25 mouse cellular contexts compared by ENCODE assay signal in the genomic region with DNA sequence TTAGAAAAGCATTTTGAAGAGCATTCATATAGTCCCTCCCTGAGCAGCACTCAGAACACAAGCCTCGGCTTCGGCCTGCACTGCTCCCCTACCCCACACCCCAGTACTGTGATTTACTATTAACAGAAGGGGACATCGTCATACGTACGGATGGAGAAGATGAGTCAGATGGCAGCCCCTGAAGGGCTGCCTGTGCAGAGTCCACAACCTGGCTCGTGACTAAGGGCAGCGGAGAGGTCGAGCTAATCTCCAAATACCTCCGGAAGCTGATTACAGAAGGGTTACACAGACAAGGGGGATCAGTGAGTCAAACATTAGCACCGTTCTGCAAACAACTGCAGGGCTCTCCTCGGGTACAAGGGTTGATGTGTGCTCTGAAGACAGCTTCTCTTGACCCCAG. TPM values are rescaled to one million over a fixed set of nuclear protein-coding genes. Genes with fewer than 3 reads are reported as not detected.
DNase-seq lines count a peak whose midpoint lies in the region; ATAC-seq and TF ChIP-seq lines count a peak whose summit lies in the region.
"Had no signal": no experiment of that assay in that cellular context is flagged by ENCODE, and none has a peak within 500 bp of the region (broad histone marks: within the 10 kb centered on the region; RNA-seq: fewer than 3 reads in every experiment).

No protein-coding gene starts in this region.

- ATAC-seq in heart, postnatal 0 days (ENCODE audit: insufficient read depth, low read depth) = 0 out of 2 replicates have a peak, but pooled peaks have one; percentile 14
- peak; percentile 79 for ATAC-seq in liver, embryonic 11.5 days (replicated peaks; ENCODE audit: low FRiP score)
- peak; percentile 43; the same call in 1 of the 2 replicates for ATAC-seq in stomach, embryonic 15.5 days (ENCODE audit: insufficient read depth, low FRiP score, low read depth)
- ATAC-seq: forebrain, embryonic 16.5 days; inflammation-experienced regulatory T-cells, adult 6 months; midbrain, embryonic 16.5 days had no signal

- TF ChIP-seq CTCF in heart, postnatal 0 days (IDR thresholded peaks at IDR 0.05; ENCODE audit: low read depth) = no peak

- no peak overlapping the region for H3K9ac ChIP-seq in heart, postnatal 0 days (replicated peaks; ENCODE audit: low read depth, low read length)
- H3K9ac ChIP-seq in liver, embryonic 11.5 days (ENCODE audit: low read depth, low read length) = no peak overlapping the region
- H3K9ac ChIP-seq in stomach, embryonic 15.5 days = no peak overlapping the region
- H3K9ac ChIP-seq: neural tube, embryonic 12.5 days had no signal

- H3K27me3 ChIP-seq in heart, postnatal 0 days (ENCODE audit: control insufficient read depth, insufficient read depth, low read length) = no peaks in the 10 kb centered on the region
- H3K27me3 ChIP-seq in liver, embryonic 11.5 days (replicated peaks; ENCODE audit: control insufficient read depth, insufficient read depth, low read length) = no peaks in the 10 kb centered on the region
- no peaks in the 10 kb centered on the region for H3K27me3 ChIP-seq in stomach, embryonic 15.5 days (replicated peaks)
- no peaks in the 10 kb centered on the region for H3K27me3 ChIP-seq in hindbrain, embryonic 10.5 days (ENCODE audit: insufficient read depth, poor library complexity, severe bottlenecking)
- H3K27me3 ChIP-seq: neural tube, embryonic 12.5 days had no signal

- 16% methylated on average over 11 of the region's 11 CpGs for WGBS in heart, postnatal 0 days
- WGBS in liver, embryonic 11.5 days = 46% methylated on average over 11 of the region's 11 CpGs
- WGBS in stomach, embryonic 15.5 days = 40% methylated on average over 11 of the region's 11 CpGs
- WGBS in hindbrain, embryonic 10.5 days = 84% methylated on average over 11 of the region's 11 CpGs

- no peaks in the 10 kb centered on the region for H3K9me3 ChIP-seq in heart, postnatal 0 days (replicated peaks; ENCODE audit: control insufficient read depth, low read length)
- no peaks in the 10 kb centered on the region for H3K9me3 ChIP-seq in liver, embryonic 11.5 days (ENCODE audit: control insufficient read depth, low read length)
- no peaks in the 10 kb centered on the region for H3K9me3 ChIP-seq in stomach, embryonic 15.5 days
- no peaks in the 10 kb centered on the region for H3K9me3 ChIP-seq in hindbrain, embryonic 10.5 days
- H3K9me3 ChIP-seq: G1E; neural tube, embryonic 12.5 days had no signal

- H3K4me3 ChIP-seq in heart, postnatal 0 days (ENCODE audit: low read depth, low read length) = no peak overlapping the region
- H3K4me3 ChIP-seq in liver, embryonic 11.5 days (ENCODE audit: low read depth, low read length) = no peak overlapping the region
- no peak overlapping the region for H3K4me3 ChIP-seq in stomach, embryonic 15.5 days (replicated peaks)
- H3K4me3 ChIP-seq in hindbrain, embryonic 10.5 days = no peak overlapping the region
- H3K4me3 ChIP-seq: neural tube, embryonic 12.5 days had no signal

- H3K27ac ChIP-seq in heart, postnatal 0 days (ENCODE audit: low read depth) = no peak overlapping the region
- H3K27ac ChIP-seq in liver, embryonic 11.5 days (ENCODE audit: low read depth, low read length) = peak overlapping the region; percentile 61
- no peak overlapping the region for H3K27ac ChIP-seq in stomach, embryonic 15.5 days
- no peak overlapping the region for H3K27ac ChIP-seq in hindbrain, embryonic 10.5 days
- H3K27ac ChIP-seq: neural tube, embryonic 12.5 days had no signal

- no peaks in the 10 kb centered on the region for H3K4me1 ChIP-seq in heart, postnatal 0 days (ENCODE audit: control insufficient read depth, insufficient read depth)
- H3K4me1 ChIP-seq in liver, embryonic 11.5 days (replicated peaks; ENCODE audit: control insufficient read depth, insufficient read depth, low read length) = no peaks in the 10 kb centered on the region
- no peaks in the 10 kb centered on the region for H3K4me1 ChIP-seq in stomach, embryonic 15.5 days
- H3K4me1 ChIP-seq in hindbrain, embryonic 10.5 days (replicated peaks) = 0 out of 2 replicates have a peak, but pooled peaks cover 4% of the 10 kb centered on the region
- H3K4me1 ChIP-seq: neural tube, embryonic 12.5 days had no signal

- no peak for DNase-seq in heart, postnatal 0 days (ENCODE audit: low spot score)
- DNase-seq in heart, postnatal 4 days = no peak
- DNase-seq in MN1 (ENCODE audit: low spot score) = peak; percentile 10
- no peak for DNase-seq in liver, embryonic 11.5 days (ENCODE audit: low spot score)
- no peak for DNase-seq in hindbrain, embryonic 10.5 days (ENCODE audit: low spot score)
- DNase-seq in lung, postnatal 14 days = no peak
- DNase-seq in thymus, postnatal 36 days = no peak
- DNase-seq: adrenal gland, postnatal 10 days; B cell, adult 2 months; cerebellum, adult 2 months; embryo, embryonic 11 days; heart, adult 18-20 months; heart, postnatal 36 days; lung, adult 2 months; thymus, postnatal 14 days had no signal

- no peak overlapping the region for H3K4me2 ChIP-seq in heart, postnatal 0 days (ENCODE audit: low read depth, low read length)
- no peak overlapping the region for H3K4me2 ChIP-seq in liver, embryonic 11.5 days
- no peak overlapping the region for H3K4me2 ChIP-seq in stomach, embryonic 15.5 days
- H3K4me2 ChIP-seq: neural tube, embryonic 12.5 days had no signal

- no peaks in the 10 kb centered on the region for H3K36me3 ChIP-seq in heart, postnatal 0 days (replicated peaks; ENCODE audit: control insufficient read depth, insufficient read depth, low read length)
- H3K36me3 ChIP-seq in liver, embryonic 11.5 days (ENCODE audit: control insufficient read depth, insufficient read depth, low read length) = no peaks in the 10 kb centered on the region
- H3K36me3 ChIP-seq in stomach, embryonic 15.5 days = no peaks in the 10 kb centered on the region
- no peaks in the 10 kb centered on the region for H3K36me3 ChIP-seq in hindbrain, embryonic 10.5 days
- H3K36me3 ChIP-seq: G1E; neural tube, embryonic 12.5 days had no signal

- TF ChIP-seq EP300 in heart, postnatal 0 days (IDR thresholded peaks at IDR 0.05; ENCODE audit: low read depth) = no peak

RNA-seq across cellular contexts. Expression of gene Pde6c, which starts 1.4 kb away (rescaled TPM):
- not detected in 2 replicates for total RNA-seq in heart, postnatal 0 days (2014; rRNA removed; ENCODE audit: low replicate concordance)
- not detected in 2 replicates for polyA plus RNA-seq in heart, postnatal 0 days (2015; fragmentation: Nextera tagmentation; extraction: Ambion mirVana)
- not detected for total RNA-seq in heart, postnatal 4 days (2021)
- 2.4 and 4.0 TPM in 2 replicates for polyA plus RNA-seq in liver, embryonic 11.5 days (2014; fragmentation: Nextera tagmentation; extraction: Ambion mirVana)
- polyA plus RNA-seq in stomach, embryonic 15.5 days (2015; fragmentation: Nextera tagmentation; extraction: Ambion mirVana) = 0.57 and 0.71 TPM in 2 replicates
- polyA plus RNA-seq in hindbrain, embryonic 10.5 days (2016; fragmentation: Nextera tagmentation; extraction: Ambion mirVana) = not detected in 2 replicates
- total RNA-seq: G1E; gastrocnemius, adult 18-20 months; heart, adult 18-20 months; heart, postnatal 36 days had no signal
- polyA plus RNA-seq: G1E; inflammation-experienced regulatory T-cells, adult 6 months; large intestine, adult 2 months; lung, adult 2 months; midbrain, embryonic 16.5 days; neural tube, embryonic 12.5 days had no signal

RNA-seq across cellular contexts. Expression of gene Rbp4, which starts 8.9 kb away (rescaled TPM):
- total RNA-seq in heart, postnatal 0 days (2014; rRNA removed; ENCODE audit: low replicate concordance) = 2.1 TPM in 1 of 2 replicates, not detected in the other
- 0.87 and 1.5 TPM in 2 replicates for polyA plus RNA-seq in heart, postnatal 0 days (2015; fragmentation: Nextera tagmentation; extraction: Ambion mirVana)
- 1 to 10 TPM in 1 of 2 experiments, under 1 TPM in 1; 0.77 to 1.1 TPM for total RNA-seq in heart, postnatal 4 days (2021)
- polyA plus RNA-seq in liver, embryonic 11.5 days (2014; fragmentation: Nextera tagmentation; extraction: Ambion mirVana) = 1,416 and 1,448 TPM in 2 replicates
- 102 and 206 TPM in 2 replicates for polyA plus RNA-seq in stomach, embryonic 15.5 days (2015; fragmentation: Nextera tagmentation; extraction: Ambion mirVana)
- polyA plus RNA-seq in hindbrain, embryonic 10.5 days (2016; fragmentation: Nextera tagmentation; extraction: Ambion mirVana) = 2.2 and 2.3 TPM in 2 replicates
- total RNA-seq: G1E had no signal
- polyA plus RNA-seq: G1E; inflammation-experienced regulatory T-cells, adult 6 months had no signal

RNA-seq across cellular contexts. Expression of gene Ffar4, which starts 37.1 kb away (rescaled TPM):
- 0.12 TPM in 1 of 2 replicates, not detected in the other for total RNA-seq in heart, postnatal 0 days (2014; rRNA removed; ENCODE audit: low replicate concordance)
- 0.33 TPM in 1 of 2 replicates, not detected in the other for polyA plus RNA-seq in heart, postnatal 0 days (2015; fragmentation: Nextera tagmentation; extraction: Ambion mirVana)
- under 1 TPM in 1 of 2 experiments, not detected in 1; 0.38 TPM for total RNA-seq in heart, postnatal 4 days (2021)
- 1.1 TPM in 2 replicates for polyA plus RNA-seq in liver, embryonic 11.5 days (2014; fragmentation: Nextera tagmentation; extraction: Ambion mirVana)
- 5.3 and 7.0 TPM in 2 replicates for polyA plus RNA-seq in stomach, embryonic 15.5 days (2015; fragmentation: Nextera tagmentation; extraction: Ambion mirVana)
- 0.14 and 0.19 TPM in 2 replicates for polyA plus RNA-seq in hindbrain, embryonic 10.5 days (2016; fragmentation: Nextera tagmentation; extraction: Ambion mirVana)
- total RNA-seq: G1E; gastrocnemius, adult 18-20 months; layer of hippocampus, postnatal 25 days; left cerebral cortex, postnatal 25 days had no signal
- polyA plus RNA-seq: cerebellum, adult 2 months; forebrain, embryonic 16.5 days; G1E; neural tube, embryonic 12.5 days had no signal

Comparison
In these comparisons a context has a peak if more than half of its experiments do, and no peak if none do; other contexts are left out.
1. ATAC-seq: peak in every context shown above with its lines; median percentile 79 in liver, embryonic 11.5 days; 43 in stomach, embryonic 15.5 days; 14 in heart, postnatal 0 days.
2. RNA of gene Rbp4, which starts 8.9 kb away (polyA plus RNA-seq): 1,416 to 1,448 TPM in liver, embryonic 11.5 days and 102 to 206 TPM in stomach, embryonic 15.5 days; 2.2 to 2.3 TPM in hindbrain, embryonic 10.5 days and 0.87 to 1.5 TPM in heart, postnatal 0 days; every median in the first group is over 10 times any median in the second.